Mouse (Mus musculus) heart, postnatal 0 days (tissue): ENCODE results near the gene C8b. TPM values are rescaled to one million over a fixed set of nuclear protein-coding genes. Genes with fewer than 3 reads are reported as not detected.

ENCODE experiments used
- ATAC-seq: fragments of 200-750 bp; cut with Nextera tagmentation; 2 replicates; pipeline ENCODE4 v1.8.0; 2017; ENCODE audit warnings: low read depth, moderate number of reproducible peaks, moderate library complexity; ENCODE audit not compliant: insufficient read depth
- DNase-seq: peaks from one replicate; pipeline ENCODE4 v3.0.0-alpha.2; 2016; ENCODE audit warnings: low spot score
- H3K27ac ChIP-seq: fragments of 300-500 bp; sonication (generic); 2 replicates; pipeline ENCODE4 v1.5.1; 2014; ENCODE audit warnings: low read depth, mild to moderate bottlenecking
- H3K27me3 ChIP-seq: fragments of 300-500 bp; sonication (generic); 2 replicates; pipeline ENCODE4 v1.6.1; 2014; ENCODE audit warnings: low read length, mixed read lengths; ENCODE audit not compliant: control insufficient read depth, insufficient read depth
- H3K36me3 ChIP-seq: fragments of 300-500 bp; sonication (generic); replicated peaks from 2 replicates; pipeline ENCODE4 v1.6.1; 2014; ENCODE audit warnings: low read length, mixed read lengths; ENCODE audit not compliant: control insufficient read depth, insufficient read depth
- H3K4me1 ChIP-seq: fragments of 300-500 bp; sonication (generic); 2 replicates; pipeline ENCODE4 v1.6.1; 2014; ENCODE audit warnings: antibody characterized with exemption; ENCODE audit not compliant: control insufficient read depth, insufficient read depth
- H3K4me2 ChIP-seq: fragments of 300-500 bp; sonication (generic); 2 replicates; pipeline ENCODE4 v1.6.1; 2014; ENCODE audit warnings: low read depth, mild to moderate bottlenecking, low read length, moderate library complexity
- H3K4me3 ChIP-seq: fragments of 300-500 bp; sonication (generic); 2 replicates; pipeline ENCODE4 v1.5.1; 2014; ENCODE audit warnings: low read depth, low read length
- H3K9ac ChIP-seq: fragments of 300-500 bp; sonication (generic); replicated peaks from 2 replicates; pipeline ENCODE4 v1.6.1; 2014; ENCODE audit warnings: low read depth, low read length, mixed read lengths
- H3K9me3 ChIP-seq: fragments of 300-500 bp; sonication (generic); replicated peaks from 2 replicates; pipeline ENCODE4 v1.6.1; 2016; ENCODE audit warnings: low read length; ENCODE audit not compliant: control insufficient read depth
- CTCF ChIP-seq: IDR thresholded peaks from 2 replicates; pipeline ENCODE4 v1.5.1; 2016; ENCODE audit warnings: antibody characterized with exemption, control low read depth, low read depth
- EP300 ChIP-seq: IDR thresholded peaks from 2 replicates; pipeline ENCODE4 v1.6.1; 2016; ENCODE audit warnings: antibody characterized with exemption, low read depth
- WGBS: fragments of 180-500 bp; shearing (Covaris S2); extraction: QIAGEN DNeasy Blood & Tissue Kit; methylation state at CpG from one replicate; pipeline ENCODE4 v1.1.7; 2014; 5-methylcytosine and 5-hydroxymethylcytosine counted together
- polyA plus RNA-seq: library from polyadenylated mRNA; unstranded; fragments of >200 nt; fragmentation: Nextera tagmentation; extraction: Ambion mirVana; gene quantifications from 2 replicates; pipeline ENCODE4 v1.2.1, GENCODE M21; 2015
- total RNA-seq: library from RNA; depleted of rRNA; stranded (reverse); fragments of >200 nt; gene quantifications from 2 replicates; pipeline ENCODE4 v1.2.3, GENCODE M21; 2014; ENCODE audit warnings: low replicate concordance; rRNA removed

C8b gene
- total and polyA plus RNA-seq, 2 experiments from 2014 or later: not detected

GRCm38 (mm10) chr4:104843546-104843945 lies 77.4 kb downstream of the C8b start:
- DNase-seq: no peak

More at GRCm38 (mm10) chr4:104843546-104843945, 77.4 kb downstream of the C8b start:
- Histone ChIP-seq H3K27me3 (no peaks in the 10 kb centered on the region), H3K36me3 (no peaks in the 10 kb centered on the region), H3K4me1 (no peaks in the 10 kb centered on the region), H3K27ac (no peak overlapping the region), H3K9me3 (no peaks in the 10 kb centered on the region), H3K4me2 (no peak overlapping the region), H3K9ac (no peak overlapping the region), H3K4me3 (no peak overlapping the region)
- no peak for TF ChIP-seq EP300
- TF ChIP-seq CTCF: no peak
- ATAC-seq: no peak
- WGBS: 69% methylated on average over 4 of the region's 4 CpGs

Other genes starting within 250 kb of the C8b start
- gene Gm17662, start 91.0 kb downstream of the C8b start, total RNA-seq: not detected in 2 replicates
- not detected in 2 replicates for gene Gm17662, start 91.0 kb downstream of the C8b start, polyA plus RNA-seq
- gene C8a, start 110.1 kb downstream of the C8b start, total RNA-seq: not detected in 2 replicates
- gene C8a, start 110.1 kb downstream of the C8b start, polyA plus RNA-seq: not detected in 2 replicates
- gene Fyb2, start 147.1 kb downstream of the C8b start, total RNA-seq: not detected in 2 replicates
- gene Fyb2, start 147.1 kb downstream of the C8b start, polyA plus RNA-seq: not detected in 2 replicates